Mouse (Mus musculus) telencephalon, adult 2 months (tissue): ENCODE data around the gene Smyd4.

Experiments
- DNase-seq: peaks from one replicate; pipeline ENCODE4 v3.0.0-alpha.2; 2011; ENCODE audit warnings: low read depth, low spot score

Smyd4 gene

GRCm38 (mm10) chr11:75452812-75453557 lies 104.8 kb downstream of the Smyd4 start:
- no peak for DNase-seq

DNA sequence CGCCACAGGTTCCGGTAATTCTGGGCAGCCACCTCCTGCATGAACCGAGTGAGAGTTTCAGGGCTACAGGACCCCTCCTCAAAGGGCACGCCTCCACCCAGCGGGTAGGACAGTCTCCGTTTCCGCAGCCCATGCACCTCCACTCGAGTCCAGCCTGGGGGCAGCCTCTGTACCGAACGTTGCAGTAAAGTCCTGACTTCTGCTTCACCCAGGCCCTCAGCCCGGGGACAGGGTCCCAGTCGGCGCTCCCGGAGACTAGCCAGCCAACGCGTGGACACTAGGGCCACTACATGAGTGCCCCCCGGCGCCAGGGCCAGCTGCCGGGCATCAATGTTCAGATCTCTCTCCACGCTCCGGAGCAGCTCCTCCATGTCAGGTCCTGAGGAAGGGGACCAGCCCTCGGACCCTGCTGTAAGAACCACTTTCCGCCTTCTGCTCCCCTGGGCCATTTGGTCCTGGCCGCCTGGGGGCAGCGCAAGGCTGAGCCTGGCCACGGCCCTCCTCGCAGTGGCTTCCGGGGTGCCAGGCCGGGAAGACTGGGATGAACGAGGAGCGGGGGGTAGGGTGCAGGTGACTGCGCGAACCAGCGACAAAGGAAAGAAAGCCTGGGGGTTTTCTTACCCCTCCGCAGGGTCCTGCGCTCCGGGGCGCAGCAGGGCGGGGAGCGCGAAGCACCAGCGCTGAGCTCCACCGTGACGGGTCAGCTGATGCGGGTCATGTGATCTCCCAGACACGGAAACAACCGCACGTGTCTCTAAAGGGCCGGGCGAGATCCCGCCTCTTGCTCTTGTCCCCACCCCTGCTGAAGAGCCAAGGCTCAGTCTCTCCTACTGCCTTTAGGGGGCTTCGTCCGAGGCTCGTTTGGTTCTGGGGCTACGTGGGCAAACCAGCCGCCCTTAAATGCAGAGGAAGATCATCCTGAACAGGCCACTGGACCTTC lies 106.0 kb downstream of the Smyd4 start, which contains the start of gene Wdr81:
Wdr81 (minus strand) TSS at position 727 of the 940 bp plus-strand sequence.
- peak; percentile 84 for DNase-seq
